Mouse (Mus musculus) erythroblast, embryonic 14.5 days (primary cell): ENCODE data around the gene Mnt. TPM values are rescaled to one million over a fixed set of nuclear protein-coding genes. Genes with fewer than 3 reads are reported as not detected.

Experiments
- H3K27me3 ChIP-seq: 2 replicates; pipeline ENCODE4 v1.6.1; 2012; ENCODE audit warnings: inconsistent platforms; ENCODE audit not compliant: control insufficient read depth
- H3K36me3 ChIP-seq: 2 replicates; pipeline ENCODE4 v1.6.1; 2012; ENCODE audit warnings: mild to moderate bottlenecking, inconsistent platforms; ENCODE audit not compliant: control insufficient read depth
- H3K4me1 ChIP-seq: 2 replicates; pipeline ENCODE4 v1.6.1; 2012; ENCODE audit warnings: inconsistent platforms; ENCODE audit not compliant: control insufficient read depth
- H3K4me3 ChIP-seq: replicated peaks from 2 replicates; pipeline ENCODE3; 2012; ENCODE audit warnings: moderate library complexity, mild to moderate bottlenecking, inconsistent platforms
- H3K9me3 ChIP-seq: 2 replicates; pipeline ENCODE4 v1.6.1; 2012; ENCODE audit warnings: low read length, inconsistent platforms, mixed read lengths; ENCODE audit not compliant: control insufficient read depth
- GATA1 ChIP-seq: IDR thresholded peaks from 2 replicates; pipeline ENCODE4 v1.6.1; 2012; ENCODE audit warnings: low read length, inconsistent platforms, mixed read lengths
- TAL1 ChIP-seq: IDR thresholded peaks from 3 replicates; pipeline ENCODE4 v1.6.1; 2012; ENCODE audit warnings: low read length, inconsistent platforms, mixed read lengths
- polyA plus RNA-seq: library from polyadenylated mRNA; stranded (reverse); fragments of >175 nt; gene quantifications from 2 replicates; pipeline ENCODE4 v1.2.3, GENCODE M21; 2012

The Mnt gene
- polyA plus RNA-seq, 1 experiment = 3.4 TPM

GRCm38 (mm10) chr11:74815795-74816194, 14.9 kb upstream of the Mnt start:
- Histone ChIP-seq H3K27me3 (no peaks in the 10 kb centered on the region), H3K36me3 (peaks cover 45% of the 10 kb centered on the region), H3K4me1 (peaks cover 2% of the 10 kb centered on the region), H3K4me3 (no peak overlapping the region), H3K9me3 (no peaks in the 10 kb centered on the region)
- TF ChIP-seq TAL1 (no peak), GATA1 (no peak)

GRCm38 (mm10) chr11:74820921-74821320, 9.8 kb upstream of the Mnt start:
- Histone ChIP-seq H3K4me1 (peaks cover 3% of the 10 kb centered on the region), H3K27me3 (no peaks in the 10 kb centered on the region), H3K9me3 (no peaks in the 10 kb centered on the region), H3K4me3 (no peak overlapping the region), H3K36me3 (peaks cover 51% of the 10 kb centered on the region)
- TF ChIP-seq GATA1 = no peak

GRCm38 (mm10) chr11:74821463-74821862, 9.3 kb upstream of the Mnt start:
- TF ChIP-seq TAL1 (no peak), GATA1 (no peak)
- Histone ChIP-seq H3K27me3 (no peaks in the 10 kb centered on the region), H3K4me3 (no peak overlapping the region), H3K9me3 (no peaks in the 10 kb centered on the region), H3K36me3 (peaks cover 49% of the 10 kb centered on the region), H3K4me1 (peaks cover 8% of the 10 kb centered on the region)

GRCm38 (mm10) chr11:74822746-74823440, 7.8 kb upstream of the Mnt start:
- TF ChIP-seq GATA1 (no peak), TAL1 (no peak)
- Histone ChIP-seq H3K9me3 (no peaks in the 10 kb centered on the region), H3K4me3 (no peak overlapping the region), H3K27me3 (no peaks in the 10 kb centered on the region), H3K4me1 (peaks cover 18% of the 10 kb centered on the region), H3K36me3 (peaks cover 36% of the 10 kb centered on the region)

GRCm38 (mm10) chr11:74826151-74826550, 4.6 kb upstream of the Mnt start:
- H3K4me3 ChIP-seq = no peak overlapping the region
- peaks cover 47% of the 10 kb centered on the region for H3K4me1 ChIP-seq
- no peaks in the 10 kb centered on the region for H3K9me3 ChIP-seq
- no peak for TF ChIP-seq GATA1
- no peaks in the 10 kb centered on the region for H3K27me3 ChIP-seq
- peaks cover 19% of the 10 kb centered on the region for H3K36me3 ChIP-seq

DNA sequence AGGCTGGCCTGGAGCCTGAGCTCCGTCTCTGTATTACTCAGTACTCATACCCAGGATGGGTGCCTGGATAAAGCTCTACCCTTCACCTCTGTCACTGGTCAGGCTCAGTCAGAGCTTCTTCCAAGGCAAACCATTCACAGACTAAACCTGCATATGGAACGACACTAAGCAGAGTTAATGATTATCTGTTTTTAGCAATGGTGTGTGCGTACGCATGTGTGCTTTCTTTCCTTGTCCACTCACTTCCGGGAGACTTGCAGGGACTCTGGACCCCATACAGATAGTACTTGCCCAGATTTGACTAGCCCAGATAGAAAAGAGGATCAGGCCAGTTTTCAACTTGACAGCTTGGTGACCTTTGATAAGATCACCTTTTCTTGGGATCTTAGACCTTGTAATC, 4.0 kb upstream of the Mnt start:
- Histone ChIP-seq H3K27me3 (no peaks in the 10 kb centered on the region), H3K9me3 (no peaks in the 10 kb centered on the region), H3K36me3 (peaks cover 15% of the 10 kb centered on the region), H3K4me1 (peaks cover 53% of the 10 kb centered on the region), H3K4me3 (no peak overlapping the region)
- TF ChIP-seq GATA1 (no peak), TAL1 (no peak)

GRCm38 (mm10) chr11:74827791-74828403, 2.8 kb upstream of the Mnt start:
- no peak for TF ChIP-seq GATA1
- no peak for TF ChIP-seq TAL1
- Histone ChIP-seq H3K36me3 (peaks cover 11% of the 10 kb centered on the region), H3K9me3 (no peaks in the 10 kb centered on the region), H3K27me3 (no peaks in the 10 kb centered on the region), H3K4me3 (no peak overlapping the region), H3K4me1 (peaks cover 65% of the 10 kb centered on the region)

DNA sequence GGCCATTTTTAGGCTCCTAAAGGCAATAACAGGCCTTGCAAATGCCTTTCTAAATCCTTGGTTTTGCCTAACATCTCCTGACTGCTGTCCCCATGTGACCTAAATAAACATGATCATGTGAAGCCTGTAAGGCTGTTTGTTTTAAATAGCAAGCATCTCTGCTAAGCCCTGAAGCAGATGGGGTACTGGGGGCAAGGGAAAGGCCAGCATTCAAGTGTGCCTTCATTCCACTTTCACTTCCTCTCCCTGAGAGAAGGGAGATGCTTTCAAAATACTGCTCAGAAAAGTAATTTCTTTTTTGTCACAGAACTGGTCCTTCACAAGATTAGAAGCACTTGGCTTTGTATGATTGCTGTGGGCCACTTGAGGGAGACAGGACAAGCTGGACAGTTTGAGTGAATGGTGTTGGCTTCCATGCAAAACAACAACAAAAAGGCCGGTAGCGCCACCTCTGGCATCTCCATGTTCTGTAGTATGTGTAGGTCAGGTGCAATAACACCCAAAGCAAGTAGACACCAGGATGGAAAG, 2.3 kb upstream of the Mnt start:
- TF ChIP-seq GATA1 = no peak
- no peak for TF ChIP-seq TAL1
- Histone ChIP-seq H3K9me3 (no peaks in the 10 kb centered on the region), H3K4me1 (peaks cover 69% of the 10 kb centered on the region), H3K27me3 (no peaks in the 10 kb centered on the region), H3K4me3 (no peak overlapping the region), H3K36me3 (peaks cover 5% of the 10 kb centered on the region)

- TF ChIP-seq GATA1 = no peak
- no peak for TF ChIP-seq TAL1
- Histone ChIP-seq H3K4me3 (peak overlapping the region; percentile 81), H3K27me3 (no peaks in the 10 kb centered on the region), H3K36me3 (peaks cover 3% of the 10 kb centered on the region; the same call in 1 of the 2 replicates), H3K4me1 (peaks cover 75% of the 10 kb centered on the region), H3K9me3 (no peaks in the 10 kb centered on the region)
Observed at GRCm38 (mm10) chr11:74828965-74829550, 1.7 kb upstream of the Mnt start.
